Mouse (Mus musculus) central nervous system, embryonic 18 days (tissue): ENCODE measurements around the gene Cdh9. TPM values are rescaled to one million over a fixed set of nuclear protein-coding genes. Genes with fewer than 3 reads are reported as not detected.

Source experiments
- polyA plus RNA-seq: library from polyadenylated mRNA; depleted of rRNA; stranded (reverse); fragments of >200 nt; gene quantifications from 2 replicates; pipeline ENCODE4 v1.2.3, GENCODE M21; 2012; rRNA removed

Gene Cdh9
- 8.2 and 9.5 TPM in 2 replicates for polyA plus RNA-seq

DNA sequence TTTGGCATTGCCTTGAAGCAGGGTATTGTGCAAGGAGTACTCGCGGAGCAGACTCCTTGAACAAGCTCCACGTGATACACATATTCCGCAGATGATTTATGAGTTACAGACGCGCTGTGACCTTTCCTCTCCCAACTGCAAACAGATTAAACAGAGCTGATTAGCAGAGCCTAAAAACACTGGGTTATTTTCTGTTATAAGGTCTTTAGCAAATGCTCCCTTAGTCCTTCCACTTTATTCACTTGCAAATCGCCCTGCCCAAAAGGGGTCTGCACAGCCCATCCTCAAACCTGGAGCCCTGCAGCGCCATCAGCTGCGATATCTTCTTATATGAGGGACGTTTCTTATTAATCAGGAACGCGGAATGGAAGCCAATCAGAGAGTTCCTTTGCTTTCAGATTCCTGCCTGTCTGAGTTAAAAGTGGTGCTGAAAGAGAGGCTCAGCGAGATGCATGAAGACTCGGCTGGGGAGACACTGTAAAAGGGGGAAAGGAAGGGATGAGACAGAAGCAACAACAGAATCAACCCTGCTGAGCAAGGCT is at the start of gene Cdh9:
TSS of gene Cdh9 (plus strand) at position 287 of the 542 bp plus-strand sequence.

